Mouse (Mus musculus): ENCODE data around the gene Fsip1. TPM values are rescaled to one million over a fixed set of nuclear protein-coding genes. Genes with fewer than 3 reads are reported as not detected.
"Not testable (repeated sequence)": the region's sequence is repeated elsewhere in the genome, so short reads cannot be mapped to it uniquely, and the experiment has no call there.

Fsip1 gene
- total RNA-seq (2021) = not detected
- long read RNA-seq, experiment 1 = 0 reads
- long read RNA-seq, experiment 2 = 0 reads

- peak; percentile 69 for DNase-seq
- intact Hi-C loops (cut with DNase I; ENCODE audit: low total_unique reads) = no loop called here
Observed at GRCm38 (mm10) chr2:118256621-118257053, at the start of gene Fsip1. Gene Fsip1 (minus strand): TSS chr2:118256966.

GRCm38 (mm10) chr2:118306522-118306895, 49.7 kb upstream of the Fsip1 start:
- intact Hi-C loops (cut with DNase I; ENCODE audit: low total_unique reads) = no loop called here

GRCm38 (mm10) chr2:118305827-118306521, 49.2 kb upstream of the Fsip1 start:
- DNase-seq = no peak
- intact Hi-C loops (cut with DNase I; ENCODE audit: low total_unique reads) = no loop called here

More at GRCm38 (mm10) chr2:118306522-118306895, 49.7 kb upstream of the Fsip1 start:
- DNase-seq = no peak

DNA sequence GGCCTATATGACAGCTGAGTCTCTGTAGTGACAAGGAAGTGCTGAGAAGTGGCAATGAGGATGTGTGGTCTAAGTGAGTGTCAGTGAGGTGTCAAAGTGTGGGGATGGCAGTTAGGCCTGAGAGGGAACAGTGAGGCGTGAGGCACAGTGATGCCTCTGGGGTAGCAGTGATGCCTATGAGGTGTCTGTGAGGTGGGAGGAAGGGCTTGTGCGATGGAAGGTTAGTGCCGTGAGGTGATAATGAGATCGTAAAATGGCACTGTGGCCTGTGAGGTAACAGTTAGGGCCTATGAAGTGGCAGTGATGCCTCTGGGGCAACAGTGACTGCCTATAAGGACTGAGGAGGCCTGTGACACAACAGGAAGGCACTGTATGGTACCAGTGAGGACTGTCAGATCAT, 46.7 kb upstream of the Fsip1 start:
- intact Hi-C loops (cut with DNase I; ENCODE audit: low total_unique reads) = no loop called here
- no peak for DNase-seq

DNA sequence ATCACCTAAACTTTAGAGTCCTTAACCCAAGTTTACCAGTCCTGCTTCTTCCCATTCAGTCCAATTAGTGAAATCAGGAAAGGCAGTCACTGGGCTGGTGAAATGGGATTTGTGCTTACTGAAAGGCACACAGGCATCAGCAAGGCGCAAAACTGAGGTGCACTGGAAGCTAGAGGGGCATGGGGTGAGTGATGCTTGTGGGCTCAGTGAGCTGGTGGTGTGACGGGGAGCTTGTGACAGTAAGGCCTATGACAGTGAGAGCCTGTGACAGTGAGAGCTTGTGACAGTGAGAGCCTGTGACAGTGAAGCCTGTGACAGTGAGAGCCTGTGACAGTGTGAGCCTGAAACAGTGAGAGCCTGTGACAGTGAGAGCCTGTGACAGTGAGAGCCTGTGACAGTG, 44.9 kb upstream of the Fsip1 start:
- intact Hi-C loops (cut with DNase I; ENCODE audit: low total_unique reads) = no loop called here
- no peak for DNase-seq

DNA sequence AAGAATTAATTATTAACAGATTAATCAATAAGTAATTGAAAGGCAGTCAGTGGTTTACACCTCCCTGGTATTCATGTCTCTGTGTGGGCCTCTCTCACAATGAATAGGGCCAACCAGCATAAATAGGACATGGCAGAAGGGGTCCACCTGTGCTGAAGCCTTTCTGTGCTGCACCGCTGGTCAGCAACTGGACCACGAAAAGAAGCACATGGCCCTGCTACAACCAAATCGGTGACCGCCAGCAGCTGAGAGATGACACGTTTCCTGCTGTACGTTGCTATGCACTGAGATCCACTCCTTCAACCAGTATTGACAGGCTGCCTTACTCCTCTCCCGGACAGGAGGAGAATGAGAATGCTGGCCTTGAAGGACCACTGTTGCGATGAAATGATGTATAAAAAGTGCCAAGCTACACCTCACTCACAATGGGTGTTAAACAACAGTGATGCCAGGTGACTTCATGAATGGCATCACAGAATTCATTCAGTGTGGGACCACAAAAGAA, 44.3 kb upstream of the Fsip1 start:
- DNase-seq = no peak
- intact Hi-C loops (cut with DNase I; ENCODE audit: low total_unique reads) = no loop called here

DNA sequence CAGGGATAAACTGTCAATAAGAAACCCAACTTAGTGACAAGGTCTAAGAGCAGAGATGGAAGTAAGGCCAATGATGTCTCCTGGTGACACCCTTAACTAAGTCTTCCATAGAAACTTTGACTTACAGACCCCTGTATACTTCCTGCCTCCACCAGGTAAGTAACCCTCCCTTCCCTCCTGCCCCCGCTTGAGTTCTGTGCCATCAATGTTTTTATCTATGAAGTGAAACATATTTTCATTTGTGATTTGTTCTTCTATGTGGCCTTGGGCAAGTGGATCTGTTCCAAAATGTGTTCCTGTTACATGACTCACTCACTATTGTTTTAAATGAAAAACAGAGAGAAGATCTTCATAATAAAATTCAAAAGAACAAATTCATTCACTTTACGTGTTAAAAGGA, 43.2 kb upstream of the Fsip1 start:
- DNase-seq = no peak
- intact Hi-C loops (cut with DNase I; ENCODE audit: low total_unique reads) = no loop called here

GRCm38 (mm10) chr2:118298601-118299000, 41.8 kb upstream of the Fsip1 start:
- no peak for DNase-seq
- intact Hi-C loops (cut with DNase I; ENCODE audit: low total_unique reads) = no loop called here

- DNase-seq = no peak
- intact Hi-C loops (cut with DNase I; ENCODE audit: low total_unique reads) = no loop called here
Observed at GRCm38 (mm10) chr2:118297966-118298365, 41.2 kb upstream of the Fsip1 start.

GRCm38 (mm10) chr2:118295505-118295904, 38.7 kb upstream of the Fsip1 start:
- intact Hi-C loops (cut with DNase I; ENCODE audit: low total_unique reads) = no loop called here
- peak; percentile 37 for DNase-seq

DNA sequence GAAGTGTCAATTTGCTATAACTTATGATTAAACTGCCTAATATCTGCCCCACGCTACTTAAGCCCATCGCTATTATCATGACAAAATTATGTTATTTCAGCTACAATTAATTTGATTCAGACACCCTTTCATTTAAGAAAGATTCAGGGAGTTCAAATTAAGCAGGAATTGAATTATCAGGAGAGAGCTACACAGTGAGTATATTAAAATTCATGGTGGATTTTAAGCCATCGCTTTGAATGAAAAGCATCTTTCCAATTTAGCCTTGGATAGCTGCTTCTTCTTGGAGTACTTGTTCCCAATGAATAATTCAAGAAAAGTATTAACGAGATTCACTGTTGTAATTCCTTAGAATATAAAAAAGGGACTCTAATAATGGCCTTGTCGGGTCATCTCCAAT, 36.8 kb upstream of the Fsip1 start:
- intact Hi-C loops (cut with DNase I; ENCODE audit: low total_unique reads) = no loop called here
- DNase-seq = no peak

- intact Hi-C loops (cut with DNase I; ENCODE audit: low total_unique reads); DNase-seq: not testable (repeated sequence)
Observed at GRCm38 (mm10) chr2:118289066-118289460, 32.3 kb upstream of the Fsip1 start.

GRCm38 (mm10) chr2:118288326-118289065, 31.7 kb upstream of the Fsip1 start:
- intact Hi-C loops (cut with DNase I; ENCODE audit: low total_unique reads) = no loop called here
- no peak for DNase-seq

GRCm38 (mm10) chr2:118287678-118288077, 30.9 kb upstream of the Fsip1 start:
- intact Hi-C loops (cut with DNase I; ENCODE audit: low total_unique reads) = no loop called here
- no peak for DNase-seq

DNA sequence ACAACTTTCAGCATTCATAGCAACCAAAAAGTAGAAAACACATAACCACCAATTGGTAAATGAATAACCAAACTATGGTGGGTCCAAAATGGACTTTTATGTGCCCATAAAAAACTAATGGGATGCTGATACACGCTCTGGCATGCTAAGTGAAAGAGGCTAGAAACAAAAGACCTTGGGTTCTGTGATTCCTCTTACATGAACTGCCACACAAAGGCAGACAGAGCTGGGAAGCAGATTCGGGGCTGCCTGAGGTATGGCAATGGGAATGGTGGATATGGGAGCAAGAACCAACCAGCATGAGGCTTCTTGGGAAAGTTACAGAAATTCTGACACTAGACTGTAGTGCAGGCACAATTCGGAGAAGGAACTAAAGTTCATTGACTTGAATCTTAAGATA, 25.7 kb upstream of the Fsip1 start:
- DNase-seq = no peak
- intact Hi-C loops (cut with DNase I; ENCODE audit: low total_unique reads) = no loop called here

- no peak for DNase-seq
- intact Hi-C loops (cut with DNase I; ENCODE audit: low total_unique reads) = no loop called here
Observed at GRCm38 (mm10) chr2:118278249-118278648, 21.5 kb upstream of the Fsip1 start.

DNA sequence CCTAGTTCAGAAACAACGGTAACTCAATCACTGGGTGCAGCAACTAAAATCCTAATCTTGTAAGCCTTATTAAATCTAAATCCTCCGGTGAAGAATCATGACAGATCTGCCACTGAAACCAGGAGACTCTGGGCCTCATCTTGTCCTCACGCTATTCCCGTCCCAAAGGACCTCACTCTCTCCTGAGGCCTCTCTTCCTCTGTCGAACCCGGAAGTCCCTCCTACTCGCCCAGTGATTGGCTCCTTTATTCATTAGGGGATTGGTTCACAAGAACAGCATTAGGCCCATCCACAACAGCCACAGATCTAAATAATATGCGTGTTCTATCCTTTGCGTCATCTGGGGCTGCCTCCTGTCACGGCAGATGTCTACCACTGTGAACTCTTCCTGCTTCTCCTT, 14.8 kb upstream of the Fsip1 start:
- no peak for DNase-seq
- intact Hi-C loops (cut with DNase I; ENCODE audit: low total_unique reads) = no loop called here

- intact Hi-C loops (cut with DNase I; ENCODE audit: low total_unique reads) = no loop called here
- DNase-seq = no peak
Observed at GRCm38 (mm10) chr2:118270213-118270612, 13.4 kb upstream of the Fsip1 start.

GRCm38 (mm10) chr2:118263914-118264201, 7.1 kb upstream of the Fsip1 start:
- no peak for DNase-seq
- intact Hi-C loops (cut with DNase I; ENCODE audit: low total_unique reads) = loop anchor here (10.0 kb wide), 2 partner anchors 161 to 341 kb away; no protein-coding TSS in a partner anchor

DNA sequence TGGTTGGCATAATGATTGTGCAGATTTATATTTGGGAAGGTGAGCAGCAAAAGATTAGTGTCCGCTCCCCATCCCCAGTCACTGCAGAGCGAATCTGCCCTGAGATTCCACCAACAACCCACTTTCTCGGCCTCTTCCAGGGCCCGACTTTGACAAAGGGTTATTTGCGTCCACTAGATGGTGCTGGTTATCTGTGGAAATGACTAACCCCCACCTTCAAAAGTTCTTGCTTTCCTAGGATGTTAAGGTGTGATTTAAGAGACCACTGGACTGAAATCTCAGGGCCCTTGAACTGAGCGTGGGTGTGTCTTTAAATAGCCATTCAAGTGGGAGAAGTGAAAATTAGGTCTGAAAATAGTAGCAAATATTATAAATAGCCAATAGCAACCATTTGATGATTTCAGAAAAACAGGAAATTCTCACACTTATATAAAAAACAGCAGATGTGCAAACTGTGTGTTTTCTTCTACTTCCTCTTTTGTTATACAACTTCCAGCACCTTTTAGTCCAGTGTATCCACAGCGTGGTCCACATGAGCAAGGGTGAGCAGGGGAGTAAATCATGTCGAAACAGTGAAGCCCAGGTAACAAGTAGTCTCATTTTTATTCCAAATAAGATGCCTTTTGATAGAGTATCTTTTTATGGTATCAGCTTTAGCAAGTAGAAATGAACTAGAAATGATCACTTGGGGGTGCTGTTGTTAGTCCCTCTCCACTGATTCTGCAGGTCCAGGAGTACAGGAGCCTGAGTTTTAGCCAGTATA, 6.6 kb upstream of the Fsip1 start:
- peak; percentile 14 for DNase-seq
- intact Hi-C loops (cut with DNase I; ENCODE audit: low total_unique reads) = loop anchor here (10.0 kb wide), 2 partner anchors 161 to 341 kb away; no protein-coding TSS in a partner anchor

Data from gastrocnemius, postnatal 14 days (tissue).